Mouse (Mus musculus) T-helper 17 cell (primary cell): ENCODE data around the gene Ypel3.
"Not testable (repeated sequence)": the region's sequence is repeated elsewhere in the genome, so short reads cannot be mapped to it uniquely, and the experiment has no call there.

Source experiments
- in situ Hi-C, 2 experiments: fragments of 300-600 bp; cut with MboI, MseI; formaldehyde crosslinking; loops; 1 replicate in 1 of 2; 2 replicates in 1 of 2; pipeline ENCODE4 v1.15.1; 2025; ENCODE audit warnings: high pct_unique_total_duplicates in 2 of 2

The Ypel3 gene

DNA sequence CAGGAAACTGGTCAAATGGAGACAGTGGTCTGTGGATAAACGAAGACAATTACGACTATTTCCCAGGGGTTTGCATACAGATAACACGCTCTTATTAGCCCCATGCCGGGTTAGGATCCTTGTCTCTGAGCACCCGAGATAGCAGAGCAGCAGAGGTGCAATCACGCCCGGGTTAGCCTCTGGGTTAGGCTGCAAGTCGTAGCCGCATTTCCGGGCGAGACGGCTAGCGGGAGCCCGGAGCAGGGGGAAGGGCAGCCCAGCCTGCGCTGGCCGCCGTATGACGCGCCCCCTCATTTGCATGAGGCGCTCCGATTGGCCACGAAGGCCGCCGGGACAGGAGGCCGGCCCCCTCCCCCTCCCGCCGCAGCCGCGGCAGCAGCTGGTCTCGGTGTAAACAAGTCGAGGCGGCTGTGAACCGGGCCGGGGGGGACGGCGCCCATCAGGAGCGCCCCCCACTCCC, at the start of gene Ypel3:
Ypel3 (plus strand) TSS at position 358 of the 460 bp plus-strand sequence.
- in situ Hi-C loops = no loop called here

DNA sequence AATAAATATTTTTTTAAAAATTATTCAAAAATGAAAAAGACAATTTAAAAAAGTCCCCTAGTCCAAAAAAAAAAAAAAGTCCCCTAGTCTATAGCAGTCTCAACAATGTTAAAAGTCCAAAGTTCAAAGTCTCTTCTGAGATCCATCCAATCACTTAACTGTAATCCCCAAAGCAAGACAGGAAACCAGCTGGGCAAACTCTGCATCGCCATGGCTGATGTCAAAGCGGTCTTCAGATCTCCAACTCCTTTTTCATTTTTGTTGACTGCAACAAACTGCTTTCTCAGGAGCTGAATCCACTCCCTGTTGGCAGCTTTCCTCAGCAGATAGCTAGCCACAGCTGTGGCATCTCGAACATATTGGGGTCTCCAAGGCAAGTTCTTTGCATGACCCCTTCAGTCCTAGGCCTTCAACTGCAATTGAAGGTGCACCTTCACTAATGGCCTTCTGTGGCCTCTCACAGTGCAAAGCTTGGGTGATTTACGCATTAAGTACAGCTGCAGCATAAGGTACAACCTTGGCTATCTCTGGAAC, 46.4 kb upstream of the Ypel3 start:
- in situ Hi-C loops = not testable (repeated sequence)

DNA sequence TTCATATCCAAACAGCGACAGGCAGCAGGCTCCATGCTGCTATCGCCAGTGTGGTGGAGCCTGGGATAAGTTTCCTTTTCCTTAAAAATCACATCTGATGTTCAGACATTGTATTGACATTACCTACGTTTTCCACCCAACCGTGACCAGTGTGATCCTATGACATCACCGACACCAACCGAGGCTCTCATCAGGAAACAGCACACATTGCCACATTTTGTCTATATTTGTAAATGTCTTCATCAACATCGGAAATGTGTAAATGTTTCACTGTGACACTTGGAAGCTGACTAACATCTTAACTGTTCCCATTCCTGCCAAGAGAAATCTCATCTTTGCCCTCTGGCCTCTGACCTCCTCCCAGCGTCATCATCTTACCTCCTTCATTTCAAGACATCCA, 40.6 kb upstream of the Ypel3 start:
- in situ Hi-C loops = no loop called here

DNA sequence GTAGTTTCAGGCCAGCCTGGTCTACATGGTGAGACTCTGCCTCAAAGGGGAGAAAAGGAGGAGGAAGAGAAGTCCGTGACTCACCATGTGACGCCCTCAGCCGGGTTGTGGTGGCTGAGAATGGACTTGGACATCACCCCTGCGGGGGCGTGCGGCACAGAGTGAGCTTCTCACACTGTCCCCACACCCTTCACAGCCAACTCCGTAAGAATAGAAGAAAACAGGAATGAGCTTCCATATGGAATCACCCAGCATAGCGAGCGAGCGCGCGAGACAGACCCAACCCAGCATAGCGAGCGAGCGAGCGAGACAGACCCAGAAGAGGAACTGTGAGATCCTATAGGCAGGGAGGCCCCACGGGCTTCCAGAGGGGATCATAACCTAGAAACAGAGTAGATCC, 37.2 kb upstream of the Ypel3 start:
- in situ Hi-C loops = no loop called here

DNA sequence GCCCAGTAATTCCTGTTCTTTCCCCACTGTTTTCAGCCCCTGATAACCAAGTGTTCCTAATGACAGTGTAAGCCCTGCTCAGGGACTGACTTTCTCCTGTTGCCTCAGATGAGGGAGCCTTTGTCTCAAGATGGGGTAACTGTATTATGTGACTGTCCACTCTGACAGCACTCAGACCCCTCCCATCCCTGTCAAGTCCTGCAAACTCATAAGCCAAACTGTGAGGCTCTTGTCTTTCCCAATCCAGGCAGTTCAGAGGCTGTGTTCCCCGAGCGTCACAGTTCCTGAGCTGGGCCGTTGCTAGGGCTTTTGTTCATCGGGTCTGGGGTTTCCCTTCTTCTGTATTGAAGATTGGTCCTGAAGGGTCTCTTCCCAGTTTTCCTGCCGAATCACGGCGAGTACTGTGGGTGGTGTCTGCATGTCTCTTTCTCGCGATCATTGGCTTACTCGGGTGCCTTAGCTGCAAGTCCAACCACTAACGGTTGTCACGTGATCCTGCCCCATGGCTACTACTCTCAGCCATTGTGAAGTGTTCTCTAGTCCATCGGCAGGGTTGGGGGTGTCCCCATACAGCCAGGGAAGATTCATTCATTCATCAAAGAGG, 36.5 kb upstream of the Ypel3 start:
- in situ Hi-C loops = no loop called here

DNA sequence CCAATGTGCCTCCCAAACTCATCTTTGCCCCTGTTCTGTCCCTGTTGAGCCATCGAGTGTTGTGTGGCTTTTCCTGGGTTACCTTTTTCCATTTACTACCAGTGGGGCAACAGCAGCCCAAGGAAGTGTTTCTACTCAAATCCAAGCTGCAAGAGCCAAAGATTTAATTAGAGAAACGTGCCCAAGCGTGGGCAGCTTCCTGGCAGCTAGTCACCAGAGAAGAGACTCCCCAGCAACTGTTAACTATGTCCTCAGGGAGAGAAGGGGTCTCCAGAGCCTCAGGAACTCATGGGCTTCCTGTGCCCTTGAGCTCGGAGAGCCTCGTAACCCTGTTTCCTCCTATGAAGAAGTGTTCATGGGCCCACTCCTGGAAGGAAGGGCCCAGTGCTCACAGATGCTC, 35.8 kb upstream of the Ypel3 start:
- in situ Hi-C loops = no loop called here

DNA sequence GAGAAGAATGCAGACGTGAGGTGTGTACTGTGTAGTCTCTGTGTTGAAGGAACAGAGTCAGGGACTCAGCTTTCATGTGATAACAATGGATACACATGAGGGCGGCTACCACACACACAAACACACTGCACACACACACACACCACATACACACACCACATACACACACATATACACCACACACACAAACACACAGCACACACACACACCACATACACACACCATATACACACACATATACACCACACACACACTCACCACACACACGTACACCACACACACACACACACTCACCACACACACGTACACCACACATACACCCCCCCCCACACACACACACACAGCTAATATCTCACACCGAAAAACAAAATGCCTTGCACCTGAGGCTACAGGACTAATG, 35.3 kb upstream of the Ypel3 start:
- in situ Hi-C loops = no loop called here

DNA sequence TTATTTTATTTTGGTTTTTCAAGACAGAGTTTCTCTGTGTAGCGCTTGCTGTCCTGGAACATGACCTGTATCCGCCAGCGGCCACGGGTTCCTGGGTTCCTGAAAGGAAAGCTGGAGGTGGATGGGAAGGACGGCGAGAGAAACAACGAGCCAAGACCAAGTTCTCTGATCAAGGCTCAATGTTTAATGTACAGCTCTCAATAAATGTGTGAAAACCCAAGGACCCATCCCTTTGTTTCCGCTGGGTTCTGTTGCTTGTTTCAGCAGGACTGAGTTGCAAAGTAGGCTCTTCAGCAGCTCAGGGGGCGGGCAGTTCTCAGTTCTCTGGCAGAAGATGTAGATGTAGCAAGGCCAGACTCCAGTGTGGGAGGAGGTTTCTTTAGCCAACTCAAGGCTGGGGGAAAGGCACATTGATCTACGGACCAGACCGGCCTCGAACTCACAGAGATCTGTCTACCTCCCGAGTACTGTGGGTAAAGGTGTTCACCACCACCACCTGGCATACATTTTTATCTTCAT, 34.7 kb upstream of the Ypel3 start:
- in situ Hi-C loops = no loop called here

DNA sequence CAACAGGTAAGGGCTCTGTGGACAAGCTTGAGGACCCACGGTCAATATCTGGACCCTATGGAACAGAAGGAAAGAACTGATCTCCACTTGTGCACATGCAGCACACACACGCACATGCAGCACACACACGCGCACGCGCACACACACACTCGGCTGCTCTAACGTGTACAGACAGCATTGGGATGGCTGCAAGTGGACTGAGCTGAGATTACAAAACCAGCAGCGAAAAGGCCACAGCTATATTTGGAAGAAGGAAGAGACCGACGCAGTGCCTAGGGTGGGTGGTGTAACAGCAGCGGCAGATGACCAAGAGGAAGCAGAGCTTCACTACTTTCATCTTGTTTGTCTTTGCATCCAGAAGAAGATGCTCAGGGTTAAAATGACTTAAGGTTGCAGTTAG, 30.7 kb upstream of the Ypel3 start:
- in situ Hi-C loops = no loop called here

DNA sequence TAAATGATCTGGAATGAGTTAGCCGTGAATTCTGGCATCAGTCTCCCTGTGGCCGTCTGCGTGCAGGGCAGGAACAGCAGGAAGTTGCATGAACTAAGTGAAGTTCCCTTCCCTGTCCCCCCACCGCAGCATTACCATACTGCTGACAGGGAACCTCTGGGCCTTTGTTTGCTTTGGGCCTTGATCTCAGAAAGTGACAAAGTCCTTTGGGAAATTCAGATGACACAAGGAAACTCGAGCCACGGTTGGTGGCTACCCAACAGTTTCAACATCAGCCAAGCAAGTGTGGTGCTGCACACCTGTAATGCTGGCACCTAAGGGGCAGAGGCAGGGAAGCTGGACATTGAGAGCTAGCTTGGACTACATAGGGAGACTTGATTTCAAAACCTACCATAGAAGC, 30.0 kb upstream of the Ypel3 start:
- in situ Hi-C loops = no loop called here

DNA sequence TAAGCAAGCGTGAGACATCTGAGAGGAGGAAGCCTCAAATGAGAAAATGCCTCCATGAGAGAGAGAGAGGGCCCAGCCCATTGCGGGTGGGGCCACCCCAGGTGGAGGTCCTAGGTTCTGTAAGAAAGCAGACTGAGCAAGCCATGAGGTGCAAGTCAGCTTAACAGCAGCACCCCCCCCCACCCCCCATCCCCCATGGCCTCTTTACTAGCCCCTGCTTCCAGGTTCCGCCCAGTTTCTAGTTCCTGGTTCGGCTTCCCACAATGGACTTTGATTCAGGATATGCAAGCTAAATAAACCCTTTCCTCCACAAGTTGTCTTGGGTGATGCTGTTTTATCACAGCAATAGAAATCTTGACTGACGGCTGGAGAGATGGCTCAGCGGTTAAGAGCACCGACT, 27.9 kb upstream of the Ypel3 start:
- in situ Hi-C loops = no loop called here

DNA sequence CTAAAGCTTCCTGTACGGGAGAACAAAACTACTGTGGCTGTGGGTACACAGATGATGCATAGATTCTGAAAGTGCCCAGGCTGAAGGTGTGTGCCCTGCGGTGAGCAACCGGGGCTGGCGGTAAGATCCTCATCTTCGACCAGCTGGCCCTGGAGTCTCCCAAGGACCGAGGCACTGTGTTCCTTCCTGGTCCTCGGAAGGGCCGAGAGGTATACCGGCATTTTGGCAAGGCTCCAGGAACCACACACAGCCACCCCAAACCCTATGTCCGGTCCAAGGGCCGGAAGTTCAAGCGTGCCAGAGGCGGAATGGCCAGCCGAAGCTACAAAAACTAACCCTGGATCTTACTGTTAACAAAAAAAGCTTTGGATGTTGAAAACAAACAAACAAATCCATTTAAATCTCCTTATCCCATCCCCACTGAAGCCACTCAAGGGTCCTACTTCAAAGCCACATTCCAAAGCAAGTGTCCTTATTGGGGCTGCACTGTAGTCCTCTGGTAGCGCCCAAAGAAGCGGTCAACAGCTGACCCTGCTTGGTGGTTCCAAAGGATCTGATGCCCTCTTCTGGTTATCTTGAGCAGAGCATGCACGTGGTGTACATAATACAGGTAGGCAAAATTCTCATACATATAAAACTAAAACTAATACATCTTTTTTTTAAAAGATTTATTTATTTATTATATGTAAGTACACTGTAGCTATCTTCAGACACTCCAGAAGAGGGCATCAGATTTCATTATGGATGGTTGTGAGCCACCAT, 27.0 kb upstream of the Ypel3 start:
- in situ Hi-C loops = no loop called here

DNA sequence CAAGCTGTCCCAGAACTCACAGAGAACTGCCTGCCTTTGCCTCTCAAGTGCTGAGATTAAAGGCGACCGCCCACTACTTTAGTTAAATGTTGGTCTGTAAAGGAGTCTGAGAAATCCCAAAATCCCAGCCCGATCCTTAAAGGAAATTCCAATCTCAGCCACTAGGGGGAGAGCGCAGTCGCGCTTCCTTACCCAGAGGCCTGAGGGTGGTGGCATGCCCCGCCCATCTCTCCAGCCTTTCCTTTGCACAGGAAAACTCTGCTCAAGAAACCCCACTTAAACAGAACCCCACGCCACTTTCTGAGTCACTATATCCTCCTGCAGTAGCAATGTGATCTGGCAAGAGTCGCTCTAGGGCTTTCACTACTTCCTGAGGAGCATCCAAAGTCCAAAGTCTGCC, 21.9 kb upstream of the Ypel3 start:
- in situ Hi-C loops = no loop called here

DNA sequence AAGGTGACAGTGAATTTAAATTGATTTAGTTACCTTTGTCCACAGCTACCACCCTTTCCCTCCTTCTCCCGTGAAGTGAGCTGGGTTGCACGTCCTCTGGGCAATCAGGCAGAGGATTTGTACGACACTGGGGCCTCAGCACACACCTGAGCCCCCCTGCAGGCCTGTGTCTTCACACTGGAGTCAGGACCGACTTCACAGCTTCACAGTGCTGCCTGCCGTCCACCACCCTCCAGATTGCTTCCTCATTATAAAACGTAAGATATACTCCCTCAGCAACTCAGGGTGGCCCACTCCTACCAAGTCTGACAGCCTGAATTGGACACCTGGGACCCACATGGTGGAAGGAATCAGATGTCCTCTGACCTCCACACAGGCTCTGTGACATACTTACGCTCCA, 18.2 kb upstream of the Ypel3 start:
- in situ Hi-C loops = no loop called here

DNA sequence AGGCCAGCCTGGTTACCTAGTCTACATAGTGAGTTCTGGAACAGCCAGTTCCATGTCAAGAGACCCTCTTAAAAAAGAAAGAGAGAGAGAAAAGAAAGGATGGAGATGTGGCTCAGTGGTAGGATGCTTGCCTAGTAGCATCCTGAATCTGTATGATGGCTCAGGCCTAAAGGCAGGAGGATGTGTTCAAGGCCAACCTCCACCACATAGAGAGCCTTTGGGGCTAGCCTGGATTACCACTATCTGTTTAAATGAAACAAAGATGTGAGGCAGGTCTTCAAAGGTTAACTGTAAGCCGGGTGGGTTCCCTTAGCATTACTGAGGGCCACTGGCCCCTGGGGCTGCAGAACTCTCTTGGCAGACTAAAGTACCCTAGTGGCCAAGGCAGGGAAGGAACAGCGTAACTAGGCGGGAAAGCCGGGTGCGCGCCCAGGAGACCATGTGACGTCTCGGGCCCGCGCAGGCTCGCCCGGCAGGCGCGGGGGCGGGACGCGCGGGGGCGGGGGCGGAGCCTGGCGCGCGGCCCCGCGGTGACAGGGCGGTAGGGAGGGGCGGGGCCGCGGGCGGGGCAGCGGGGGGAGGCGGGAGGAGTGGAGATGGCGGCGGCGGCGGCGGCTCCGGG, 17.6 kb upstream of the Ypel3 start, which contains the start of gene Mapk3:
Mapk3 (plus strand) TSS at position 552 of the 622 bp plus-strand sequence.
- in situ Hi-C loops = no loop called here

DNA sequence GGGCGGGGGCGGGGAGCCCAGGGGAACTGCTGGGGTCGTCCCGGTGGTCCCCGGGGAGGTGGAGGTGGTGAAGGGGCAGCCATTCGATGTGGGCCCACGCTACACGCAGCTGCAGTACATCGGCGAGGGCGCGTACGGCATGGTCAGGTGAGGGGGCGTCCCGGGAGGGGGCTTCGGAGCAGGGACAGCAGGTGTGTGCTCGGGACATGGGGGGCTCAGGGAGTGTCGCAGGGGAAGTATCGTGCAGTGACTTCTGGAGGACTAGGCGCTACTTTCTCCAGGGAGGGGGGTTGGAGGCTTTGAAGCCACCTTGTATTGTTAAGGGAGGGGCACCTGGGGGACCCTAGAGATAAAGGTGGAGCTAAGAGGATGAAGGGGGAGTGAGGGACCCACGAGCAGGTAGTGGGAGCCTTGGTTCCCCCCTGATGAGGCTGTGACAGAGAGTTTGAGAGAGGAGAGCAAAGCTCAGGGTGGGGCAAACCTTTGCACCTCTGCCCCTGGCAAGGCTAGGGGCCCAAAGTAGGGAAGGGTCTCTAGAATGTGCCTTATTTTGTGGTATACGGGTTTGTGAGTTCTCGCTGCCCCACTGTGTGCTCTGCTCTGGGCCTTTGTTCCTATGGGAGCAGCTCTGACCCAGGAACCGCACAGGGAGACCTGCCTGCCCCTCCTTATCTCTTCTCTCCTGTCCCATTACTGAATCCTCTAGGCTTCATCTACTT, 16.9 kb upstream of the Ypel3 start:
- in situ Hi-C loops = no loop called here

DNA sequence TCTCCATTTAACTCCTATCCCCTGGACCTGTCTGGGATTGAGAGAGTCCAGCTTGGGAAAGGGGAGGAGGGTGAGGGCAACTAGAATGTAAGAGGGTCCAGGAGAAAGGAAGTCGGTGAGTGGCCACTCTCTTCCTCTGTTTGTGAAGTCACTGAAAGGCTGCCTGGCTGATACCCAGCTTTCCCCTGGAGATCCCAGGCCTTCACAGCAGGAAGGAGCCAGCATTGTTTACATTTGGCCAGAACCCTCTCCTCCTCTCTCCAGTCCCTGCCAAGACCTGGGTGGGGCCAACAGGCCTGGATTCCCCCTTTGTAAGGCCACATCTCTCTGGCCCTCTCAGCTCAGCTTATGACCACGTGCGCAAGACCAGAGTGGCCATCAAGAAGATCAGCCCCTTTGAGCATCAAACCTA, 16.4 kb upstream of the Ypel3 start:
- in situ Hi-C loops = no loop called here

DNA sequence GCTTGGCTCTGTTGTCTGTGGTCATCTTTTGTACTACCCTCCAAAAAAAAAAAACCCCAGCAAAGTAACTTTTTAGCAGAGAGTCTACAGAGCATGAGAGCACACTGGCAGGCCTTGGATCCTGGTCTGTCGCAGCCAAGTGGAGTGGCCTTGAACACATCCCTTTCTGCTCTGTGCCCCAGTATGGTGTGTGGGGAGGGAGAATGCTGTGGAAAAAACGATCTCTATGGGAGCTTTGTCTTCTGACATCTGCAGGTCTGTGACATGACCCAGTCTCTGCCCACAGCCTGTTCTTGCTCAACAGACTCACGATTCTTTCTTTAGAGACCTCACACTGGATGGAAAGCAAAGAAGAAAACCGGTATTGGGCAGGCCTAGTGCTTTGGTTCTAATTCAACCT, 15.8 kb upstream of the Ypel3 start:
- in situ Hi-C loops = no loop called here

DNA sequence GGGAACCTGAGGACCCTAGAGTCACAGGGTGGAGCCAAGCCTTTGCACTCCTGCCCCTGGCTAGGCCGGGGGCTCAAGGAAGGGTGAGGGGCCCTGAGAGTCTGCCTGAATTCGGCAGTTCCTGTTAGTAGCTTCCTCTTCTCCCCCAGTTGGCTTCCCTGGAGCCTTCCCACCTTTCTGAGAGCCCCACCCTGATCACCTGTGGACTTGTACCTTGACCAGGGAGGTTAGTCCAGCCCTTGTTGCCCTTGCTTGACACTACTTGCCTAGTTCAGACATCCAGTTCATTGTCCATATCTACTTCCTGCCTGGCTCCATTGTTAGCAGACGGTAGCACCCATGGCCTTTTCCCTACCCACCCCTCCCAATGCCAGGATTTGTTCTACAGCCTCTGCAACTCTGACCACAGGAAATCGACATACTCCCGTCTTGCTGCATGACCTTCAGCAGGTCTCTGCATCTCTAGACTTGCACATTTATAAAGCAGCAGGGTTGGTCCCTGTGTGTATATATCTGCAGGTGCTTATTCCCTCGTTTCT, 15.2 kb upstream of the Ypel3 start:
- in situ Hi-C loops = no loop called here

DNA sequence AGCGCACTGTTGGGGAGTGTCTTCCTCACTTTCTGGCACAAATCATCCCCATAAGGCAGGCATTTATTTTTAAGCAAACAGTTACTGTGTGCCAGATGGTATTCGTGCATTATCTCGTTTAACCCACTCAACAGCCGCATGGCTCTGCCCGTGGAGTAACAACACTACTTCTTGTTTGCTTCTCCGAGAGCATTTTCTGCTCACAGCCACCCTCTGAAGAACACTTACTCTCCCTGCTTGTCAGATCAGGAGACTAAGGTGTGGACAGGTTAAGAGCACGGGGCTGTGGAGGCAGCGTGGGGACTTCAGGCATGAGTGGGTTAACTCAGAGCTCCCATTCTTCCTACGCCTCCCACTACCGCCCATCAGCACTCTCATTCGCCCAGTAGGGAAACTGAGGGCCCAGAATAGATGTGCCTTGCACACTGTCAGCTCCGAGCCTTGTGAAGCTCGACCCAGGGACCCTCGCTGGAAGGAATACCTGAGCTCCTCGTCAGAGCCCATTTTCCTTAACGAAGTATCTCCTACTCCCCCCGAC, 14.2 kb upstream of the Ypel3 start:
- in situ Hi-C loops = no loop called here

DNA sequence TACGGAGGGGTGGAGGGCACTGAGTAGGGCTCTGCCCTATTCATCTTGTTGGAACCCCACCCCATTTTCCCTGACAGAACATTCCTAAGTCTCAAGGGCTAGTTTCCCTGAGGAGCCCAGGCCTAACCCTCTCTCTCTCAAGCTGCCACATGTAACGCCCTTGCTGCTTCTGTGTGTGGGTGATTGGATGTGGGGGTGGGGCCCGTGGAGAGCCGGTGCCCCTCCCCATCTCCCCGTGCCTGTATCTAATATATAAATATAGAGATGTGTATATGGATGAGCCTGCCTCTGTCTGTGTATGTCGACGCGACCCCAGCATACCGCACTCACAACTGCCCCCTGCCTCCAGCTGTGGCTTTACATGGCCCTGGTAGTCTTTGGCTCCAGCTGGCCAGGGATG, 11.2 kb upstream of the Ypel3 start:
- in situ Hi-C loops = no loop called here
